Mouse (Mus musculus) left cerebral cortex, postnatal 4 days (tissue): ENCODE data around the gene Pctp. TPM values are rescaled to one million over a fixed set of nuclear protein-coding genes. Genes with fewer than 3 reads are reported as not detected.

Experiments
- DNase-seq: peaks from one replicate; pipeline ENCODE4 v3.0.0-alpha.2; 2022
- intact Hi-C: fragments of 180-260 bp; cut with DNase I; formaldehyde crosslinking; loops from one replicate; pipeline ENCODE4 v1.15.1; 2025
- total RNA-seq, 2 experiments: library from RNA; stranded (reverse); gene quantifications; 2 replicates each; pipeline ENCODE4 v1.2.3; 2021

Pctp gene
- total RNA-seq, 2 experiments from 2014 or later, result 0.74 to 0.76 TPM

DNA sequence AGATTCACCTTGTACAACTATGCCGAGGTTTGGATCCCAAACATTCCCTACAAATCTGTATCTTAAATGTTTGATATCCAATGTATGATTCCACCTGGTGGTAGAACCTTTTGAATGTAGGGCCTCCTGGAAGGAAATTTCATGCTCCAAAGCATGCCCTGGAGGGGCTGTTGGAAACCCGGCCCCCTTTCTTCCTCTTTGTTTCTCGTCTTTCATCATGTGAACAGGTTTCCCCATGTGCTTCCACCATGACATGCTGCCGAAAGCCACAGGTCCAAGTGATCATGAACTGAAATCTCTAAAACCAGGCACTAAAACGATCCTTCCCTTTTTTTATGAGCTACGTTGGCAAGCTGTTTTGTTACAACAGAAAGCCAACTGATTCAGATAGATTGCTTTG is 11.0 kb upstream of the Pctp start:
- intact Hi-C loops, result no loop called here
- DNase-seq, result no peak

DNA sequence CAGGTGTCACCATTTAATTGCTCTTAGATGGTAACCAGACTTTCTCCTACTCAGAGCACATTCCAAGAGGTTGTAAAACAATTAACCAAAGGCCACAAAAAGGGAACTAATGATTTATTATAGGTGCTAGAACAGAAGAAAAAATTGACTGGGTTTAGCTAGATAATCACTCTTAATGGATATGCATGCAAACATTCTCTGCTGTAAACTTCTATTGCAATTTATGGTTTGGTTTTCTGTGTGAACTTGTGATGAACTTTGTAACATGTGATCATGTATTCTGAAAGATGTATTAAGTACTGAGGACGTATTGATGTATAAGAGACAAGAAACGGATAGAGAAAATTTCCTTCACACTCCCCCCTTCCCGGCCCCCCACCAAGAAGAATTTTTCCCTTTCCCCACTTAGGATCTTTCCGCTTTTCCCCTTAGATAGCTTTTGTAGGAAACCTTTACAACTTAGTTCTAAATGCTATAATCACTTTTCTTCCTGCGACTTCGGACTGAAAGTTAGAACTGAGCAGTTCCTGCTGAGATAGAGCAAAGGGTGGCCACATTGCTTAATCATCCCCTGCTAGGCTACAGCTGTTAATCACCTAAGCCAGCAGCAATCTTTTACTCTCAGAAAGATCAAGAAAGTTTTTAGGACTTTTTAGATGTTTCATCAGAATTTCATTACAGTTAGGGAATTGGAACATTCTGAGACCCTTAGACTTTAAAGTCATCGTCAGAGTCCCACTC is 5.3 kb upstream of the Pctp start:
- intact Hi-C loops, result no loop called here
- no peak for DNase-seq

DNA sequence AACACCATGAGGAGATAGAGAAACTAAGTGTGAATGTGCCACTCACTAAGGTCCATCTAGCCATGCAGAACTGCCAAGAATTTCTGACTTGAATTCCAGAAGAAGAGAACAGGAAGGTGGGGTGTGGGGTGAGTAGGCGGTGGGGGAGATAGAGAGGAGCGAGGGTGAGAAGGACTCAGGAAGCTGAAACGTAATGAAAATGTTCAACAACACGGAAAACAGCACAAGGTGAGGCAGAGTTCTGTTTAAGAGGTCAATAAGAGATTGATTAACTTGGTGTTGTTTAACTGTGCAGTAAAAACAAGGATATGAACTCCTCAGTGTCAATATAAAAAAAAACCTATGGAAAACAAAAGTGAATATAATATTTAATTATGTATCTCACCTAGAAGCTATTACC is 3.4 kb upstream of the Pctp start:
- DNase-seq, result no peak
- intact Hi-C loops, result no loop called here

DNA sequence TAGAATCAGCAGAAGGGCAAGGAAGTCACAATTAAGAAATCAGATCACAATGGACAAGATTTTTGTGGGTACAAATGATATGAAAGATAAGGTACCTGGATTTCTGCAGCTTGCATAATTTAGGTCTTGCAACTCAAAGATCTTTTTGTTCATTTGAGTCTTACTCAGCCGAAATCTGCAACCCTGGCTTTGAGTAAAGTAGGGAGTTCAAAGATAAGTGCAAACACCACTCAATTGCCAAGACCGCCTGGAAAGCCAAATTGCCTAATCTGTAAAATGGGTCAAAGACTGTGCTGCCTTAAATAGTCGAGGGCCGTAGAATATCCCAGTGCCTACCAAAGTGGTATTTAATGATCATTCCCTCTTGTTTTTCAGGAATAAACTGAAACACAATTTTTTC is 692 bp upstream of the Pctp start:
- intact Hi-C loops, result no loop called here
- DNase-seq, result no peak

DNA sequence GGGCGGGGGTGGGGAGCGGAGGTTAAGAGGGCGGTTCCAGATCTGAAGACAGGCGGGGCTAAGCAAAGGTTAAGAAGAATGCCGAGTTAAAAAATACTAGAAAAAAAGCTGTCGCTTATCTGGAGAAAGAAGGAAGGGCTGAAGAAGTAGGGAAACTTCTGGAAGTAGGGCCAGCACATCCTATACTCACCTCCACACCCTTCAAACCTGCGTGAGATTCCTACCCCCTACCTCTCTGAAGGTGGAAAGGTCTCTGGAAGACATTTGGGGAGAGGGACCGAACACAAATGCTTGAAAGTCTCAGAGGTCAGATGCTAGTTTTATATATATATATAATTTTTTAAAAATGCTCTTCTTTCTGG is 274 bp upstream of the Pctp start:
- no peak for DNase-seq
- intact Hi-C loops, result no loop called here

DNA sequence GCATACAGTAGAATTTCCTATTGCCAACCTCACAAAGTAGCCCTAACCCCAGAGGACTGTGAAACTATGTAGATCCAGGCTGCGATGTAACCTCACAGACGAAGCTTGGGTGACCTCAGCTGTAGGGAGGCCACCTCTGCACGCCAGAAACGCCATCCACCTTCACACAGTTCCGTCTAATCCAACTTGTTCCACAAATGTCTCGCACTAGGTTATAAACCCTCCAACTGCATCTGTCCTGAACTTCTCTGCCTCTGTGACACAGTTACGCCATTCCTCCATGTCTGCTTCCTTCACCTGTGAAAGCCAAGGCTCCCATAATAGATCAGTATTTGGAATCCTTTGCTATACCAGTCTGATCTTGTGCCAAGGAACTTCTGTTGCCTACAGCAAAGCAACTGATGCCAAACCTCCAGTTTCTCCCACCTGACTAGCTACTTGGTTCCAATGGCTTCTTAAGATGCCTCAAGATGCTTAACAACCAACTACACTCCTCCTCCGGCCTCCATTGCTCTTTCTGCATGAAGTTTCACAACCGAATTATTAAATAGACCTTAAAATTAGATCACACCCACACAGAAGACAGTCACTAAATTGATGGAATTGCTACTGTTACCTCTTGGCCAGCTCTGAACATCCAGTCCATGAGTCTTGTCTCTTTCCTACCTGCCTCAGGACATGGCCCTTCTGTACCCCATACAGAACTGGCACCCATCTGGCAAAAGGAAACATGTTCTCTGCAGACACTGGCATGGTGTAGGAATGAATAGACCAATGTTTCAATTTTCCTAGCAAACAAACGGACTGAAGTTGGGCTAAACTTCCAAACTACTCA is 1.1 kb downstream of the Pctp start:
- DNase-seq, result no peak
- intact Hi-C loops, result no loop called here

DNA sequence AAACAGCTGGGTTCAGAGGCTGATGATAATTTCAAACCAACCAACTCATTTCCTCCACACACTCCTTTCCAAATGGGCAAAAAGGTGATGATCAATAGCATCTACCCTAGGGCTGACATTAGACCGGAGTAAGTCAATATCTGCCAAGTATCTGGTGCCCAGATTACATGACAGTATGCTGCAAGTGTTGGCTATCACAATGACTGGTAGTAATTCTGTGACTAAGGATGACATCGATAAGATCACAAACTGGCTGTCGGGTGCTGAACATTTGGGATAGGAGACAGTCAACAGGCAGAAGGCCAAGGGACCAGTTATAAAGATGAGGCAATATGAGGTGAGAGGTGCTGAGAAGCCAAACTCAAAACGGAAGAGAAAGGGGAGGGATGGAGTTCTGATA is 2.0 kb downstream of the Pctp start:
- no peak for DNase-seq
- intact Hi-C loops, result no loop called here

DNA sequence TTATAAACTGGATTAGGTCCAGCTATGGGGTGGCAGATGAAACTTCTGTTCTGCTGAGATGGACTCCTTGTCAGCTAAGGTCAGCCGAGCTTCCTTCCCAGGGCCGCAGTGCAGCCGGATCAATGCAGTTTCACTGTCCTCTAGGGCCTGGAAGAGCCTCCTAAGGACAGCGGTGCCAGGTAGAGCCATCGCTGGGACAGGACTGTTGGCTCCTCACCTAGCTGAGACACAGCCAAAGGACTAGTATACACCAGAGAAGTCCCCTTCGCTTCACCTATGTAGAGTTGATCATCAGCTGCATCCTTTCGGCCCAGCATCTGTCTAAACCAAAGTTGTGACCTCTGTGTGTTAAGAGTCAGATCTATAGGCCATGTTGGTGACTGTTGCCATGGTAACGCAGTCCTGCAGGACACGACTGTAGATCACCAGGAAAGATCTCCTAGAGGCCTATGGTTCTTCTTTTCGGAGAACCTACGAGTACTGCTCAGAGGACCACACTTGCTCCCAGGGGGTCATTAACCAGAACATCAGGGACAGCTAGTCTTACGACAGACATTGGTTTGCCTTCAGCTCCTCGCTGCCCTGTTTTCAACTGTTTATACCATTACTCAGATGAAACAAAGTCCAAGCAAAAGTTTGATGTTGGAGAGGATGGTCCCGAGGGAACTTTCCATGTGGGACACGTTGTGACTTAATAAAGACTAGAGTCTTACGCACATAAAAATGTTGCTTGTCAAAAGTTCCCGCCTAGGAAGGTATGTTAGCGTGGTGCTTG is 3.5 kb downstream of the Pctp start:
- intact Hi-C loops, result no loop called here
- DNase-seq, result no peak

DNA sequence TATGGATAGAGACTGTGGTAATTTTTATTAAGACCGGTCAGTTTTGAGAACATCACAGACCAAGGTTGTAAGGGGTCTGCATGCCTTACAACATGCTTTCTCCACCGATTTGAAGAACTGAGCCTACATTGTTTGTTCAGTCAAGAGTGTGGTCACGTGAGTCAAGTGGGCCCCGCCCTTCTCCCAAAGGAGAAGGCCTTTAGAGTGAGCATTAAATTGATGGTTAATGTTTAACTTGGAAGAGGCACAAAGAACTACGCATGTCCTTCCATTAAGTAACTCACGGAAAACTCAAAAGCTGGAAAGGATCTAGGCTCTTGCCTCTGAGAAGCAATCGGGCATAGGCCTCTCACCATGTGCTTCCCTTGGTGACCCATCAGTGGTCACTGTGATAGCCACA is 5.8 kb downstream of the Pctp start:
- DNase-seq, result no peak
- intact Hi-C loops, result no loop called here

DNA sequence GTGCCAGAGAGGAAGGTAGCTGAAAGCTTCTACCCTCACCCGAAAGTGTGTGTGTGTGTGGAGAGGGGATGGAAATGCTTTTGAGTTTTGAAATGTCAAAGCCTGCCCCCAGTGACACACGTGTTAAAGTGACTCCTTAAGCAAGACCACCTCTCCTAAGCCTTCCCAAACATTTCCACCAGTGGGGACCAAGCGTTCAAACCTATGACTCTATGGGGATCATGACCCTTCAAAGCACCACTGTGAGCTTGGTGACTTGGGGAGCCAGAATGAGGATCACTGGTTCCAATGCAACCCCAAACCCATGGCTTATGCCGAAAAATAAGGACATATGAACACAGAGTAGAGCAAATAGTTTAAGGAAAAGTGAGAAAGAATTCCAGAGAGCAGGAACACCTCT is 6.3 kb downstream of the Pctp start:
- intact Hi-C loops, result no loop called here

DNA sequence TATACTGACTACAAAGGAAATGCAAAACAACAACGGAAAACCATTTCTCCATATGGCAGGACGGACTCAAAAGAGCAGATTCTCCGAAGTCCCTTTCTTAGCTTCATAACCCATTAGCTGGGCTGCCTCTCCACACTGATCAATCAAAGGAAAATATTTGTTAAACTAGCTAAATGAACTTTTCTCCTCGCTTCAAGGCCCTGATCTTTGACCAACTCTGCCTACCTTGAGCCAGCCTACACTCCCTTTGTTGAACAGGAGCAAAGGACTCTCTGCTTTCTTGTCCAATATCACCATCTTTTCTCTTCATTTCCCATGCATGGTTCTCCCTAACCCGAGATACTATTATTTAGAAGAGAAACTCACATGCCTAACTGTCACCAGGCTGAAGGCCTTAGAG is 7.1 kb downstream of the Pctp start:
- intact Hi-C loops, result no loop called here
- DNase-seq, result no peak

More for the DNA sequence above, 6.3 kb downstream of the Pctp start:
- no peak for DNase-seq

DNA sequence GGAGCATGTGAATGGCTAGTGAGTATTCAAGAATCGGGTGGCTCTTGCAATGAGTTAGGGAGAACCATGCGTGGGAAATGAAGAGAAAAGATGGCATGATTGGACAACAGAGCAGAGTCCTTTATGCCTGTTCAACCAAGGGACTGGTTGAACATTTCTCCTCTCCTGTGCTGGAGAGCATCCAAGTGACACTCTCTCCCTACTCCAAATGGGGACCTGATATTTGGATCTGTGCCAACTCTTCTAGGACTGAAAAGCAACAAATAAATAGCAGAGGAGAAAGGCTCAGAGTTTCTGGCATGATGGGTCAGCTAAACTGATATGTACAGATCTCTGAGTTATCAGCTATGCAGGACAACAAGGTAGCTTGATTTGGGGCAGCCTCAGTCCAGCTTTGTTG is 8.0 kb downstream of the Pctp start:
- no peak for DNase-seq
- intact Hi-C loops, result no loop called here

DNA sequence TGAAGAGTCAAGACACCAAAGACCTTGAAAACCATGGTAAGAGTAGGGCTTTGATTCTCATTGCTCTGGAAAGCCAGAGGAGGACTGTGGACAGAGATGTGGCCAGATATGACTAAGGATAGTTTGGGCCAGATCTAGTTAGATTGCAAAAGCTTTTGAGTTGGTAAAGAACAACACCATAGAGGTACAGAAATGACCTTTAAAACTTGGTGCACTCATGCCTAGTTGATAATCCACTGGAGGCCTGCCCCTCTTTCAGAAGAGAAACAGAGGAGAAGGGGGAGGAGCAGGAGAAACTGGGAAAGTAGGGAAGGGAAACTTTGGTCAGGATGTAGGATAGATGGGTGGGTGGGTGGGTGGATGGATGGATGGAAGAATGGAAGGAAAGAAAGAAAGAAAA is 11.0 kb downstream of the Pctp start:
- intact Hi-C loops, result no loop called here
- no peak for DNase-seq

DNA sequence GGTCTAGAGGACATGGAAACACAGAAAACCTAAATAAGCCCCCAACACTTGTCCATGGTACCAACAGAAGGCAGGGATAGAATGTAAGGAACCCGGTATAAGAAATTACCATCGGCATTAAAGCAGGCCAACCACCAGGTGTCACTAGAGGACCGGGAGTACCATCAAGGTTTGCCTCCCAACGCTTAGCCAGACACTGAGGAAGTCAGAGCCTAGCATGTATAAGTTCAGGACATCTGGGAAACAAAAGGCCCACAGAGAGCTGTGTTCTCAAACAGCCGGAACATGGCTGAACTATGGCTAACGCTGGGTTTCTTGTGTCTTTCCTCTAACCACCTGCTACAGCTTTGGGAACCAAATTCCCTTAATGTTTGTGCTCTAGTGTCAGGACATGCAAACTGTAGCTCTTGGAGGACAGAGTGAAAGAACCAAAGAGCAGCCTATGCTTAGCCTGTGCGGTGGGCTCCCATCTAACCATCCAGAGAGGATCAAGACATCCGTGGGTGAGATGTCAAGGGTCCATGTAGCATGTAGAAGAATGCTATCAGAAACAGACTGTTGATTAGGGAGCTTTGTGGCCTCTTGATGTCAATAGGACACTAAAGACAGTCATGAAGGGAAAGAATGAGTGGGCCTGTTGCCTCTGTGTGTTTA is 13.6 kb downstream of the Pctp start:
- peak; percentile 70 for DNase-seq
- intact Hi-C loops, result loop anchor here (1.0 kb wide), 1 partner anchor 180 kb away; no protein-coding TSS in a partner anchor

DNA sequence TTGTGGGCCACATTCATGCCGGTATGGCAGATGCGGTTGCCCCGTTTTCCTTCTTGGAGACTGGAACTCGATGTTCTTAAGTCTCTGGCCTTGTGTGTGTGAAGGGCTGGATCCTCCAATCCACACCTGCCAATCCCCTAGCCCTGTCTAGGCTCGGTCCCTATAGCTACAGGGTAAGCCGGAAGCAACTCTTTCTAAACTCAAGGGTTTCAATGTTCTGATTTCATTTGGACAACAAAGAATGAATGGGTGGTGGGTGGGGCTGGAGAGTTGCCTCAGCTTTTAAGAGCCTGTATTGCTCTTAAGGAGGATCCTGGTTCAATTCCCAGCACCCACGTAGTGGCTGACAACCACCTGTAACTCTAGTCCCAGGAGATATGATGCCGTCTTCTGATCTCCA is 16.2 kb downstream of the Pctp start:
- no peak for DNase-seq
- intact Hi-C loops, result no loop called here

DNA sequence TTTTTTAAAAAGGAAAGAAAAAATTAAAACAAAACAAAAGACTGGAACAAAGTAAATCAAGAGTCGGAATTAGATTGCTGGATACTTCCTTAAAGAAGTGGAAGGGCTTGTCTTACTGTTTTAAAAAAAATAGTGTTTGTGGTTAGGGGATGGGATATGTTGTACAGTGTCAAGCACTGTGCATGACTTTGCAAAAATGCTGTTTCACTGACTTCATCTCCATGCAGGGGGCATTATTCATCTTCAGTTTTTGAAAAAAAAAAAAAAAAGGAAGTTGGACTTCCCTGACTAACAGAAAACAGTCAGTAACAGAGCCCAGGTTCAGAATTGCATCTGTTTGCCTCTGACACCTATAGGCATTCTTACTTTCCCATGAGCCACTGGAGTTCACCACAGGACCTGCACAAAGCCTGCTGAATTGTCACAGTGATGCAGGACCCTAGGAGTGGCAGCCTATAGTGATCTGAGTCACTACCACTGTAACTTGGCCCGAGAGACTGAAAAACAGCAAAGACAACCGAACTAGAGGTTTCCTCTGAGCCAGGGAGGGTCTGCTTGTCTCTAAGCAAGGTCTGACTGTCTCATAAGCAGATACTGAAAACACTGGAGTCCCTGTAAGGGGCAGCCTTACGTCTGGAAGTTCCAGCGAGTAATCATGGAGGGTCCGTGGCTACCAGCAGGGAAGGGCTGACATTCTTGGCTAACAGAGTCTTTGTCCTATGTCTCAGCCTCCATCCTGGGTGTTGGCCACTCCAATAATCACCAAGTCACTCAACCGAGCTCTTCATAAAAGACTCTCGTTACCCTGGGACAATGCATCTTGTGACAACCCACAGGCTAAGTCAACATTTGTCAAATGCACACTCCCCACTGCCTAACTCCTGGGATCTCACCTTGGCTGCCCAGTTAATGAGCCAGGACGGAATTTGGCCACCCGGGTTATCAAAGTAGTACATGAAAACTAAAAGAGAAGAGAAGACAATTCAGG is 17.2 kb downstream of the Pctp start:
- intact Hi-C loops, result no loop called here
- DNase-seq, result no peak

DNA sequence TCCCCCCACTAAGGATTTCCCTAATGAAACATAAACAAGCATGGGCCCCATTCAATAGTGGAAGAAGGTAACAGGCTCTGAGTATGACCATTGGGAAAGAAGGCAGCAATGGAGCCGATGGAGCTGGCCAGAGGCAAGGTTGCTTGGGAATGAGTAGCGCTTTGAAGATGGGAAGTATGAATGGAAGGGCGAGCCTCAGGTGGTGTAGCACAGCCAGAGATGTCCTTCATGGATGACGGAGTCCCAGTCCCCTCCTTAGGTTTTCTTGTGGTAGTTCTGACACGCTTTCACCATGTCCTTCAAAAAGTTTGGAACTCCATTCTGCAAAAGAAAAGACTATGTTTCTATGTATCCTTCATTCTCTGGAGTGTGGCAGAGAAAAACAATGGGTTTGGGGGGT is 18.3 kb downstream of the Pctp start:
- no peak for DNase-seq
- intact Hi-C loops, result no loop called here

DNA sequence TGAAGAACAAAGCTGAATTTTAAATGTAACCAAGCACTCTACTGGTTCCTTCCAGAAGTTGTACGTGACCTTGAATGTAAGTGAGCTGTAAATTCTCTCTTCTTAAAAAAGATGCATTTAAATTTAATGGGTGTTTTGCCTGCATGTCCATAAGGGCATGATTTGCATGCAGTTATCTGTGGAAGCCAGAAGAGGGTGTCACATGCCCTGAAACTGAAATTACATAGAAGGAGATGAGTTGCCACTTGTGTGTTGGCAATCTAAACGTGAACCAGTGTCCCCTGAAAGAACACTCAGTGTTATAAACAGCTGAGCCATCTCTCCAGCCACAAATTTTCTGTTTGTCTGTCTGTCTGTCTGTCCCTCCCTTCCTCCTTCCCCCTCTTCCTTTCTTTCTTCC is 19.8 kb downstream of the Pctp start:
- no peak for DNase-seq
- intact Hi-C loops, result no loop called here

DNA sequence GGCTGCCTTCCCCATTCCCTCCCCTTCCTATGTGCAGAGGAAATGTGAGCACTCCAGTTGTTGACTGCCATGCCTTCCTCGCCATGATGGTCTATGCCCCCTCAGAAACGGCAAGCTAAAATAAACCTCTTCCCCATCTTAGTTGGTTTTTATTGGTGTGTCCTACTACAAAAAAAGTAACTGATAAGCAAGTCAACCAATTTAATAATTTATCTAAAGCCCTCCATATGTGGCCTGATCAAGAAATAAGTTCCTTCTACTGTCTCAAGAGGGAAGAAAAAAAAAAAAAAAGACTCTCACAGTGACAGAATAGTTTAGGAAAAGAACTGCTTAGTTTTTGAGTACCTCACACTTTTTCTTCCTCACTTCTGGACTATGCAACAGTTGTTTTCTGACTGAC is 22.6 kb downstream of the Pctp start:
- intact Hi-C loops, result no loop called here
- no peak for DNase-seq
